Mouse (Mus musculus) CD4-positive, CD25-positive, alpha-beta regulatory T cell, adult 4 months (primary cell): ENCODE measurements around the gene Klf8. TPM values are rescaled to one million over a fixed set of nuclear protein-coding genes. Genes with fewer than 3 reads are reported as not detected.
"Not testable (repeated sequence)": the region's sequence is repeated elsewhere in the genome, so short reads cannot be mapped to it uniquely, and the experiment has no call there.

Experiments
- ATAC-seq: one replicate; pipeline ENCODE4 v1.8.0; 2017
- polyA plus RNA-seq, 2 experiments: library from polyadenylated mRNA; unstranded; fragments of 100-300 nt; shearing (Covaris generic); gene quantifications; one replicate each; pipeline ENCODE4 v1.2.1; 2017

Klf8 gene
- polyA plus RNA-seq, result 1 to 10 TPM in 1 of 2 experiments, under 1 TPM in 1; 0.87 to 1.3 TPM

- ATAC-seq, result no peak
These were observed at the start of gene Klf8 for GRCm38 (mm10) chrX:153237304-153237919. TSS of gene Klf8 (plus strand) at chrX:153237466.

DNA sequence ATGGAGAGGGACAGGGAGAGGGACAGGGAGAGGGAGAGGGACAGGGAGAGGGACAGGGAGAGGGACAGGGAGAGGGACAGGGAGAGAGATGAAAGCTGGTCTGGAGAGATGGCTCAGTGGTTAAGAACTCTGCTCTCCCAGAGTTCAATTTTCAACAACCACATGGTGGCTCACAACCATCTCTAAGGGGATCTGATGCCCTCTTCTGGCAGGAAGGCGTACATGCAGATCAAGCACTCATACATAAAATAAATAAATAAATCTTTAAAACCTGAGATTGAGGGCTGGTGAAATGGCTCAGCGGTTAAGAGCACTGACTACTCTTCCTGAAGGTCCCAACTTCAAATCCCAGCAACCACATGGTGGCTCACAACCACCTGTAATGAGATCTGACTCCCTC, 38.1 kb upstream of the Klf8 start:
- ATAC-seq, result not testable (repeated sequence)

DNA sequence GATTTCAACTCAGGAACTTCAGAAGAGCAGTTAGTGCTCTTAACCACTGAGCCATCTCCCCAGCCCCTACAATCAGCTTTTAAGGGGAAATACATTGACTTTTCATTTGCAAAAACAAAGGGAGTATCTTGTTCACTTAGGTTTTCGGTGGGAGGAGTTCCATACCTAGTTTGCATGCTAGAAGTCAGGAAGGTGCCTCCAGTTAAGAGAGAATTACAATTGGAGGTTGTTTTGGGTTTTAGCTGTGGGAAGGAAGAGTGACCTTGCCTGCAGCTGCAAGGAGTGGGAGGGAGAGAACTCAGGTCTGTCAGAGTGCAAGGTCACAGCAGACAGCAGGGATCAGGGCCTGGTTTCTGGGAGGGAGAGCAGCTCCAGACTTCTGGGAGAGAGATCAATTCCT, 26.2 kb upstream of the Klf8 start:
- ATAC-seq, result no peak

- ATAC-seq, result no peak
These were observed 6.0 kb upstream of the Klf8 start for GRCm38 (mm10) chrX:153231240-153231639.

DNA sequence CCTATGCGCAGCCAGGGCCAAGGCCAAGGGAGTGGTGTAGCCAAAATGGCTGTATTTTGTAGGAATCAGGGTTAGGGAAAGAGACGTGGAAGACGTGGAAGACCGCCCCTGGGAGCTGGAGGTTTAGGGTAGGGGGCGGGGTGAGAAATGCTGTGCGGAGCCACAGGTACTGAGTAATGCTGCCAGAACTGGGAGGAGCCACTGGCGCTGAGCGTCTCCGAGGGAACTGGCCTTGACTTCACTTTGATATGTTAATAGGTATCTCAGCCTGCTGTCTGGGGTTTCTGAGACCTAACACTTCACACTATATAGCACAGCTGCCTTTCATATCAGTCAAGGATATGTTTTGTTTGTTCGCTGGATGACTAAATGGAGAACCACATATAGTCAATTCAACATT, 4.0 kb upstream of the Klf8 start:
- no peak for ATAC-seq

GRCm38 (mm10) chrX:153237920-153238504, 746 bp downstream of the Klf8 start:
- ATAC-seq, result peak; percentile 45

DNA sequence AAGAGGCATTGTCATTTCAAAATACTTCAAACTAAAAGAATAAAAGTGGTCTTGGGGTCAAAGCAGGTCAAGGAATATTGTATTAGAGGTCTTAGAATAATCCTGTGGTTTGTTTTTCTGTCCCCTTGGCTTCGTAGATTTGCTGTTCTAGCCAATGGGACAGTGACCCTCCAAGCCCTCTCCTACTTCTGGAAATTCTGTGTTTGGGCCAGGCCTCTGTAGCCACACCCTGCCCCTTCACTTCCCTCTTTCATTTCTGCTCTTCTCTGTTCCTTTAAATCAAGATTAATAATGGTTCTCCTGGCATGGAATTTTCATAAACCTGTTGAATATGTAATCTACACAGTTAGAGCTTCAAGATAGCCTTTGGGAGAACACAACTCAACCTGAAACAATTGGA, 17.0 kb downstream of the Klf8 start:
- ATAC-seq, result no peak

GRCm38 (mm10) chrX:153255504-153255903, 18.2 kb downstream of the Klf8 start:
- ATAC-seq, result no peak

GRCm38 (mm10) chrX:153282185-153282584, 44.9 kb downstream of the Klf8 start:
- ATAC-seq, result no peak

- no peak for ATAC-seq
These were observed 74.1 kb downstream of the Klf8 start for GRCm38 (mm10) chrX:153311356-153311755.

DNA sequence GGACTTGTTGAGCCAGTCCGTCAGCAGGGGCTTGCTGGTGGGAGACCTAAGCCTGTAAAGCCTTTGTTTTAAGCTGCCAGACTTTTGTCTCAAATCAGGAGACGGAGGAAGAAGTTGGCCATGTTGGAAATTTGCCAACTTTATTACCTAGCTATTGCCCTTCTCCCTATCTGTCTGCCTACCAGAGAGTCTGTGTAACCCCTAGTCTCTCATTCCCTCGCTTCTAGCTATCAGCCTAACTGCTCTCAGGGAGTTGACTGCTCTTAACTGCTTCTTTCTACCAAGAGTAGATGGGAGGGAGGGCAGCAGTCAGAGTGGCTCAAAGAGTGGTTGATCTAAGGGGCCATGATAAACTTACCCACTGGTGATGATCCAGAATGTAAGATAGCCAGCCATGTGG, 85.8 kb downstream of the Klf8 start:
- ATAC-seq, result no peak

DNA sequence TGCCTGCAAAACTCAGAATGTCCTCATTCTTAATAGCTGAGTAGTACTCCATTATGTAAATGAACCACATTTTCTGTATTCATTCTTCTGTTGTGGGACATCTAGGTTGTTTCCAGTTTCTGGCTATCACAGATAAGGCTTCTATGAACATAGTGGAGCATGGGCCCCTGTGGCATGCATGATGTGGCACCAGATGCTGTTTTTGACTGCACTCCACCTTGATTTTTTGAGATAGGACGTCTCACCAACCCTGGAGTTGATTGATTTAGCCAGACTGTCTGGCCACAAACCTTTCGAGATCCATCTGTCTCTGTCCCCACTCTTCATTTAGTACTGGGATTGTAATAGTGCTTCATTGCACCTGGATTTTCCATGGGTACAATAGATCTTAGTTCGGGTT, 96.9 kb downstream of the Klf8 start:
- ATAC-seq, result not testable (repeated sequence)

DNA sequence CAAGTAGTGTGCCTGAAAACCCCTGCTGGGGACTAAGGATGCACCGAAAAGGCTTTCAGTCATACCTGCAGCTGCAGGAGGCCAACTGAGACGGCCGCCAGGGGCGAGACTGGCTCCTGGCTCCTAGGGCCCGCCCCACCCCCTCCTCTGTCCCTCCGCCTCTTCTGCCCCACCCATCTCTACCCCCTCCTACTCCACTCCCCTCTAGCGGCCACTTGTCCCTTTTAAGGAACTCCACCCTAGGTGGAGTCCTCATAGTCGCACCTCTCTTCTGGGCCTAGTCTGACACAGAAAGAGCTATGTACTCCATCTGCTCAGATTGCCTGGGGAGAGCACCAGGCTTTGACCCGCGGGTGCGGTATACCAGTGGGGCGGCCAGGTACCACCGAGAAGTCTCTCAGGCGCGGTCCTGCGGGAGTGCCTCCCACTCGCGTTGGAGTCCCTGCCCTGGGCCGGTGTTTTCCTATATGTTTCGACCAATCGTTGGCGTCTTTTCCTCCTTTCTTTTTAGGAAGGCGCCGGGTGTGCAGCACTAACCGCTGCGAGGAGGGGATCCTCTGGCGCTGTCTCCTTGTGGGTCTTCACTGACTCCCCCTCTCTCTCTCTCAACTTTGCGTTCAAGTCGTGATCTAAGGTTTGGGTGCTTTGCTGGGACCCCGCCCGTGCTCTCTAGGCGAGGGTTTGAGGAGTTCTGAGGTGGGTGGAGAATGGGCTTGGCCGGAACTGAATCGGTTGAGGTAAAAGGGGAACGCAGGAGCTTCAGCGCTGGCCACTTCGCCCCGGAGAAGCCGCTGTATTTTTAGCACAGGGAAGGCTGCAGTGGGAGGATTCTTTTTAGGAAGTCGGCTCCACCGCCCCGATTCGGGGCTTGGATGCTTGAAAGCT, 122.3 kb downstream of the Klf8 start:
- peak; percentile 73 for ATAC-seq

DNA sequence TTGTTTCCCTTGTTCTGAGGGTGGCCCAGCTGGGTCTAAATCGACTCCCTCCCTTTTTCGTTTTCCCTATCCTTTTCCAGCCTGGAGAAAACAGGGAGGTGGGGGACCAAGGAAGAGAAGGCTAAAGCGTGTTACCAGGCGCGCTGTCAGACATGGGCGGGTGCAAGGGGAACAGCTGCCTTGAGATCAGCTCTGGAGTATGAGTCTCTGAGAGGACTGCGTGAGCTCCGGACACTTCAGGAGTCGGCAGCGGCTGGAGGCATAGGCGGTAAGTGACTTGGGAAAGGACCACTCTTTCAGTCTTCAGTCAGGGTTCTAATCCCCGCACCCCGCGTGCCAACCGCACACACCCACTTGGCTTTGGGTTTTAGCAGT, 122.9 kb downstream of the Klf8 start:
- ATAC-seq, result peak; percentile 30

DNA sequence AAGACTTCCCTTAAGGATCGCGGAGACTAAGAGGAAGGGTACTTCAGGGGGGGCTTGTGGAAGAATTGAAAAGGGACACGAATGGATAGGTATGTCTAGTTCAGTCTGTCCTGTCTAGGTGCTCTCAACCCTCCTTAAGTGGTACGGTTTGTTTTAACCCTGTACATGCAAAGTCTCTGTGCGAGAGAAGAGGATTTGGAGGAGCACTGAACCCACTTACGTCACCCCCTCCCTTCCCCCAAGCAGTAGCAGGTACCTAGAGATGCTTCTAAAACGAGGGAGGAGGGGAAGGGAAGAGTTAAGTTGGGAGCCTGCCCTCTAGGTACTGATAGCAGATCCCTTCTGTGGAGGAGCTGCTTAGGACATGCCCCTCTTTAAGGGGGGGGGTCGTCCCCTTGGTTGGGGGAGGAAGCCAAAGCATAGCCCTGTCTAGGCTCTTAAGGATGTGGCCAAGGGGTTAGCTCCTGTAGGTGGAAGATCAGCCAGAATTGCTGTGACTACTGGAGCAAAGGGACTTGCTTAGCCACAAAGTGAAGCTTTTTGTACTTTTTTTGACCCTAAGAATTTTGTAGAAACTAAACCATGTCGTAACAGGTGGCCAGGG, 123.5 kb downstream of the Klf8 start:
- no peak for ATAC-seq

- ATAC-seq, result peak; percentile 84
These were observed 129.5 kb downstream of the Klf8 start for GRCm38 (mm10) chrX:153366754-153367153.

GRCm38 (mm10) chrX:153369780-153370179, 132.5 kb downstream of the Klf8 start:
- peak; percentile 60 for ATAC-seq

DNA sequence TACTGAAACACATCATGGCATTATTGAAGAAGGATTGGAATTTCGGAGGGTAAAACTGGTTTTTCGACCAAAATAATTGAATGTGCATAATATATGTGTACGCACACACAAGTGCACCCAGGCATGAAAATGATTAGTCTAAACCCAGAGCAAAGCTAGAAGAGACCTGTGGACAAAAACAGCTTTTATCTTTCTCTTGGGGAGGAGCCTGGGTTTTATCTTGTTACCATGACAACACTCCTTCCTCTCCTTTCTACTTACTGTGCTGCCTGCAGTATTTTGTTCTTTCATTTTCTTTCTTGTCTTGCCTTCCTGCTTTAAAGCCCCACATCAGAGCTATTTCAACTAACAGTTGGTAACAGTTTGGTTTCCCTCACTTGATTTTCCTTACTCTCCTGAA, 137.8 kb downstream of the Klf8 start:
- ATAC-seq, result peak; percentile 98

DNA sequence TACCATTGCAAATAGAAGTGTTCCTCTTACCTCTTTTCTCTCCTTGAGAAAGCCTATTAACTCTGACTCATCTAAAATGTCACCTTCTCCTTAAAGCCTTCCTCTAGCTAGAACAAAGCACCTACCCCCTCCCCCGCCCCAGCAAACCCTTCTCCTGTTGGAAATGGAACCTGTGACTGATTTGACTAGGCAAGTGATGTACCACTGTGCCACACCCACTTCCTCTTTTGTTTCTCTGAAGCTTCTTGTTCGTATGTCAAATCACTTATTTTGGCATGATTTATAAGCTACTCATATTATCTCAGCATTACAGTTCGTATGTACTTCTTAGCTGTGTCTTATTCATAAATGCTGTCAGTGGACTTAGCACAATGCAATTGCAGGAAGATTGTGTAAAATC, 144.5 kb downstream of the Klf8 start:
- peak; percentile 53 for ATAC-seq

DNA sequence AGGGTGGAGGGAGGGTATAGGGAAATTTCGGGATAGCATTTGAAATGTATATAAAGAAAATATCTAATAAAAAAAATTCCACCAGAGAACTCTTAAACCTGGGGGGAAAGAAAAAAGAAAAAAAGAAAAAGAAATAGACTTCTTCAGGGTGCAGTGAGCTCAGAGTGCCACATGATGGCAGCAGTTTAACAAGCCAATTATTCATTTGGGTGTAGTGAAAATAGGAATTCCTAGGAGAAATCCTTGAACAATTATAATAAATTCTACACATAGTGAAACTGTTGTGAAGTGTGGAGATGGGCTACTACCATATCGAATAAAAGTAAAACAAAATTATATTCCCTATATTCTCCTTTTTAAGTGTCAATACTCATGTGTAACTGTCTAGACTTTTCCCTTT, 152.0 kb downstream of the Klf8 start:
- no peak for ATAC-seq

DNA sequence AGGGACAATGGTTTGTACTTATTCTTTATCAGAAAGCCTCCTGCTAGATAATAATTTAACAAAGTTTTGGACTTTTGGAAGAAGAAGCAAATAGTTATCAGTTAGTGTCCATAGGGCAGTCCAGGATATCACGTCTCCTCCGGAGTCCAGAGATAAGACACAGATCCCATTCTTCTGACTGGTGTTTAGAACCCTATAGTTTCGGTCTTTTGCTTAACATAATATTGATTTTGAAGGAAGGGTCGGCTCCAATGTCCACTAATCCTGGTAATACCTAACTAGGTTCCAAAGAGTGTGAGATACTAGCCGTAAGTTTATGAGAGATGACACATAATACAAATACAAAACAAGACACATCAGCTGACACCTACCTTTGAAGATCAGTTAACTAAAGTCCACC, 179.8 kb downstream of the Klf8 start:
- ATAC-seq, result no peak

DNA sequence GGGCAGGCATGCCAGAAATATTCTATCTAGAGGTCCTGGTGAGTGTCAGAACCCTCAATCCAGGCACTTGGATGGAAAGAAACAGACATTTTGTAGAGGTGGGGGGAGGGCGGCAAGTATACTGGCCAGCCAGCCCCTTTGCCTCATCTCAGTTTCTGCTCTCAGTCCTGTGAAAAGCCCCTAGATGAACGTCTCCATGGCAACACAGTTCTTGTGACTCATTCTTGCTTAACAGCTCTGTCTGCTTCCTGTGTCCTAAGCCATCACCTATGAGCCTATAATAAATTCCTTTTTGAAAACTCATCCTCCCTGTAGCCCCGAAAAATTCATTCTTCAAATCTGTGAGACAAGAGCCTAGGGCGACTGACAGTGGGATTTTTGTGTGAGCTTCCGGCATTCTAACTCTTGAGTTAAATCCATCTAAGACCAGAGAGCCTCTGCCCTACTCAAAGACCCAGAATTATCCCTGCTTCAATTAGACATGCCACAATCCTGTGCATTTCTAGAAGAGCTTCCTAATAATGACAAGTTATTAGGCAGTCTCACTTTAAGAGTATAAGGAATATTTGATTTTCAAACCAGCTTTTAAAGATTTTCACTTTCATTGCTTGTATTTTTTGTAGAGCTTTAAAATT, 196.5 kb downstream of the Klf8 start:
- no peak for ATAC-seq

GRCm38 (mm10) chrX:153439573-153439972, 202.3 kb downstream of the Klf8 start:
- ATAC-seq, result no peak
